Mouse (Mus musculus) layer of hippocampus, postnatal 10 days (tissue): Measurements from ENCODE around the gene Cabp1. TPM values are rescaled to one million over a fixed set of nuclear protein-coding genes. Genes with fewer than 3 reads are reported as not detected.
A peak's percentile ranks its signal among the peaks of the same experiment; 100 is the strongest.

ENCODE experiments used
- DNase-seq, 2 experiments: peaks; one replicate each; pipeline ENCODE4 v3.0.0; 2021; ENCODE audit warnings: low spot score in 2 of 2
- total RNA-seq, 2 experiments: library from RNA; stranded (reverse); gene quantifications; 2 replicates each; pipeline ENCODE4 v1.2.3; 2021

Gene Cabp1
- total RNA-seq, 2 experiments from 2014 or later: 78.5 to 79.5 TPM

GRCm38 (mm10) chr5:115210380-115210779 lies 16.2 kb upstream of the Cabp1 start:
- DNase-seq: peak in 1 of 2 experiments; percentile 41

DNA sequence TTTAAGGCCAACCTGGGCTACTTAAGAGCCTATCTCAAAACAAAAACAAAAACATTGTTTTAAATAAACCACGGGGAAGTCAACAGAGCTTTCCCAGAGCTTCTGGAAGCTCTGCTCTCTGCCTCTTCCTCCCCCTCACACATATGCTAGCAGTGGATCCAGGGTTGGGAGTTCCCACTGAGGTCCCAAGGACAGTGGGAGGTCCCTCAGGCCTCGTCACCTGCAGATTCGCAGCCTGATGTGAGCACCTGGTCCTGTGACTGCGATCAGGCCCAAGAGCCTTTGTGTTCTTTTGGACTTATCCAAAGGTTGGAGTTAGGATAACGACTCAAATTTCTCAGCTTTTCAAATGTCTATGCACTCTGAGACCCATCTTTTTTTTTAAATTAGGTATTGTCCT lies 14.4 kb upstream of the Cabp1 start:
- no peak for DNase-seq

GRCm38 (mm10) chr5:115207892-115208291 lies 13.7 kb upstream of the Cabp1 start:
- DNase-seq: no peak

GRCm38 (mm10) chr5:115207244-115207643 lies 13.1 kb upstream of the Cabp1 start:
- no peak for DNase-seq

- DNase-seq: peak; percentile 44 to 59
Measured at GRCm38 (mm10) chr5:115204562-115205311, 10.6 kb upstream of the Cabp1 start.

GRCm38 (mm10) chr5:115203735-115204561 lies 9.8 kb upstream of the Cabp1 start:
- peak; percentile 31 to 51 for DNase-seq

DNA sequence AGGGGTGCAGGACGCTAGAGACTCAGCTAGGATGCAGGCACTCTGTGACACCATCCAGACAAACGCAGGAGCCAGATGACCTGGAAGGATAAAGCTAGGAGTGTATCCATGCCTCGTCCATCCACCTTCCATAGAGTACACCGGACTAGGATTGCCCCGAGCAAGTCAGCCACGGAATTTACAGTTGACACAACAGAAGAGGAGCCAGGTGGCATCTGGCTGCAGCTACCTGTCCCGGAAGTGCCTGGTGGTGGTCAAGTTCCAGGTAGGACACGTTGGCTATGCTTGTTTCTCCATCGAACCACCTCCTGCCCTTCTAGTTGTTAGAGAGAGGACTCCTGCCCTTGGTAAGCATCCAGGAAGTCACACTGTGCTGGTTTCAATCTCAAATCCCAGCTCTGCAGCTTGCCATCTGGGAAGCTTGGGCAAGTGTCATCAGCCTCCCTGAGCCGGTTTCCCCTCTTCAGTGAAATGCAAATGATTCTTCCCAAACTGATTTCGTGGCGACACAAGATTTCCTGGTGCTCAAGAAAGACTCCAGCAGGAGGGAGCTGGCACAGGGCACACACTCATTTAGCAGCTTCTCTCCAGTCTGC lies 543 bp upstream of the Cabp1 start:
- no peak for DNase-seq

DNA sequence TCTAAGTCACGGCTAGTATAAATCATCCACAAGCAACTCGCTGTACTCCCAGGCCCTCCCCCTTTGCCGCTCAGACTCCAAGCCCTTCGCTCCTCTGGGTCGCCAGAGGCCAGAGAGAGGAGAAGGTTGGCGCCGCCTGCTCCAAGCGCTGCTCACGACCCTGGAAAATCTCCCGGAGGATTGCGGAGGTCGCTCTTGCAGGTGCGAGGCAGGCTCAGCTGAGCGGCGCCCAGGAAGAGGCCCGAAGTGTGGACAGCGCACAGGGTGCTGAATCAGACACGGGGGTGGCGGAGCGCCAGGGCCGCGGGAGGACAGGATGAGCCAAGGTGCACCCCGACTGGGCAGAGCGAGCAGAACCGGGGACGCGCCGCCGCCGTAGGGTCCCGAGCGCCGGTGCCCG lies 955 bp downstream of the Cabp1 start:
- DNase-seq: peak in 1 of 2 experiments; percentile 60

- no peak for DNase-seq
Measured at GRCm38 (mm10) chr5:115192828-115193195, 1.4 kb downstream of the Cabp1 start.

DNA sequence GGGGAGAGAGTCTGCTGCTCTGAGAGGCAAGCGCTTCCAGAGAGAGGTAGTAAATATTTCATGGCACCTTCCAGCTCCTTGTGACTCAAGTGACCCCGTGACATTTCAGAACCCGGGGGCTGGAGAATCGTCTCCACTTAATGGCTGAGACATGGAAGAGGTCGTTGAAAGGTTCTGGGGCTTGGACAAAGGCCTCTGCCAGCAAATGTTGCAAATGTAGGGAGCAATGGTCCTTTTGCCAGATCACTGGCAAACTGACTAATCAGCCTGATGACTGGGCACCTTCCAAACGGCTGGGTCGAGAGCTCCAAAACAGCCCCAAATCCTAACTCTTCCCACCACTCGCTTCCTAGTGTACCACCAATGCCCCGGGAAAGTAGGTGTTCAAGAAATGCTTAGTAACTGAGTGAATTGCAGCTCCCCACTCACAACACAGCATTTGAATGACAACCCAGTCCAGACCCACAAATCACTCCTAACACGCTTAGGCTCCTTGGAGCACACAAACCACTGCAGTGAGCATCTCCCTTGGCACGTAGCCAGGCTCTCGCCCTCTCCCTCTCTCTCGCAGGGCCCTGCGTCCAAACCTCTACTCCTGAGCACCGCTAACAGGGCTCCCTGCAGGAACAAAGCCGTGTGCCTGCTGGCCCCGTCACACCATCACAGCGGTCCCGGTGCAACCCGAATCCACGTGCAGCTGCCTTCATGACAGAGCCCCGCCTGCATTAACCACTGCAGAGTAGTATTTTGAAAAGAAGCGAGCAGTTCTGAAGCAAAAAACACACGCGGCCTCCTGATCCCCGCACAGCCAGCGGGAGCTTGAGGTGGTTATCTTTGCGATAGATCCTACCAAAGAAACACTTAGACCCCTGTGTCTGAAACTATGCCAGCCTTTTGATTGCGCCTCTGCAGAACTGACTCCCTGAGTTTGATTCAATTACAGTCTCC lies 2.0 kb downstream of the Cabp1 start:
- no peak for DNase-seq

DNA sequence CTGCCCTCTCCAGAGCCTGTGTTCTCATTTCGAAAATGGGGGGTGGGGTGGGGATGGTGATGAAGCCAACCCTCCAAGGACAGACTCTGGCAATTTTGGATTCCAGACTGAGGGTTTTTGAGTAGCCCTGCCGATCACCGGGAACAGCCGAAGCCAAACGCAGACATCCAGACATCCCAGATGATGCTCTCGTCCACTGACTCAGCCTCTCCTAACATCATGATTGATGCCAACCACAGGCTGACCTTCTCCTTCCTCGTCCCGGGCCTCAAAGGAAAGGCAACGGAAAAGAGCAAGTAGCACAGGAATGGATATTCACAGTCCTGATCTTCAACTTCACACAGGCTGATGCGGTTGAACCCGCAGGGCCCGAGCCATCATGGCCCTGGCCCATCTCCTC lies 4.1 kb downstream of the Cabp1 start:
- no peak for DNase-seq

DNA sequence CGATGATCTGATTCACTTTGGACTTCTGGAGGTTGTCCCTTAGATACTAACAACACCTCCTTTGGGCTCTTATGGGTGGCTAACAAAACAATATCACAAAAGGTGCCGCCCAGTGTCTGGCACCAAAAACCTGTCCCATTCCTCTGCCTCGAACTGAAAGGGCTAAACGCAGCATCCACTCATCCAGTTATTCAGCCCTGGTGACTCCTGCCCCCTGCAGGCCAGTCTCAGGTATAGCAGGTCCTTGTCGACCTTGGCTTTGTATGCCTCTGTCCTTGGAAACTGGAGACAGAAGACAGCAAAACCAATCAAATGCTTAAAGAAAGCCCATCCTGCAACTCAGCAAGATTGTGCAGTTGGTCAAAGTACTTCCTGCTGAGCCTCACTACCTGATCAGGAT lies 5.4 kb downstream of the Cabp1 start:
- DNase-seq: no peak

GRCm38 (mm10) chr5:115187188-115188131 lies 6.7 kb downstream of the Cabp1 start:
- DNase-seq: peak; percentile 94 to 96

- no peak for DNase-seq
Measured at GRCm38 (mm10) chr5:115186371-115187073, 7.7 kb downstream of the Cabp1 start.

DNA sequence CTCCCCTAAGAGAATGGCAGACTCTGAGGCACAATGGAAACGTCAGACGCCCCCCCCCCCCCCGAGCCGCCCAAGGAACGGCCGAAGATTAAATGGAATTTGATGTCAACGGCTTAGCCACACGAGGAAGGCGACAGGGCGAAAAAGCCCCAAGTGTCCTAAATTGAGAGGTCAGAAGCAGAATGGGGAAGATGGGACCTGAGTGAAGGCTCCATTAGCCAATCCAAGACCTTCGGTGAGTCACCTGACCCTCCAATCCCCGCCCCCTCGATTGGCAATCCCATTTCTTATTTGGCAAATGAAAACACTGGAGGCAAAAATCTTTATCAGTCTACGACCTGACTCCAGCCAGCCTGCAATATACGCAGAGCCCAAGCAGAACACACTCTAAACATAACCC lies 9.5 kb downstream of the Cabp1 start:
- peak; percentile 69 to 71 for DNase-seq

DNA sequence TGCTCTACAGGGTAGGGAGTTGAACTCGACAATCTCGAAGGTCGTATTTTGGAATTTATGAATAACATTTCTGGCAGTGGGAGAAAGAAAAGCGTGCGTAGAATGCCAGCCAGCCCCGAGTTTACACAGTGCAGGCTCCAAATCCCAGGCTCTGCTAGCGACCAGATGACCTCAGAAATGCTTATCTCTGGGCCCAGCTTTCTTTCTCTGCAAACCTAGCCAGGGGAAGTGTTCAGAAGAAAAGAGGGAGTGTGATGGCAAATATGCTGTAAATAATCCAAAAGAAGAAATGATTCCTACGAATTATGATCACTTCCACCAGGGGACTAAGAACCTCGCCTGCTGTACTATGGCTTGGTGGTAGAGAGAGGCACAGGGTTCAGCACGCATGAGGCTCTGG lies 10.7 kb downstream of the Cabp1 start:
- no peak for DNase-seq

DNA sequence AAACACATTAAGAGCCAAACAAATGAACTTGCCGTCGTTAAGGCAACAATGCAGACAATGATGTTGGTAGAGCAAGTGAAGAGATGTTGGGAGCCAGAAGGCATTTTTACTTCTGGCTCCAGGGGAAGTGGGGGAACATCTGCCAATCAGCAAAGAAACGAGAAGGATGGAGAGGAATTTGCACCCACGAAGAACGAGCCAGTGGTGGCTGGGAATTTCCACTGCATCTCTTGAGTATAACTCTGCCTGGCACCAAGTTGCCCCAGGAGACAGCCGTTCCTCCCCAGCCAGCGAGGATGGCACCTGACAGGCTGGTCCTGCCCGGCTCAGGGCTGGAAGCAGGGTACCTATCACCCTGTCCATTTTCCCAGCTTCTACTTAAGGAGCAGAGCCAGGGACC lies 11.3 kb downstream of the Cabp1 start:
- DNase-seq: no peak

GRCm38 (mm10) chr5:115181248-115181940 lies 12.8 kb downstream of the Cabp1 start:
- DNase-seq: no peak

DNA sequence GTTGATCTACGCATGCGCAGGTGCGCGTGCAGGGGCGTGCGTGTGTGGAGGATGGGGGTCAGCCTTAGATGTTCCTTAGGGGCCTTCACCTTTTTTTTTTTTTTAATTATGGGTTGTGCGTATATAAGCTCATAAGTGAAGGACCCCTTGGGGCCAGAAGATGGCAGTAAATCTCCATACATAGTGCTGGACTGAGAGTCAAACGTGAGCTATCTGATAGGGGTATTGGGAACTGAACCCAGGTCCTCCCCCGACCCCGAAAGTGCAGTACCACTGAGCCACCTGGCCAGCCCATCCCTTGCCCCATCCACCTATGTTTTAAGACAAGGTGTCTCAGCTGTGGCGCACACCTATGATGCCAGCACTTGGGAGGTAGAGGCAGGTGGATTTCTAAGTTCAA lies 14.6 kb downstream of the Cabp1 start:
- DNase-seq: no peak
